Mouse (Mus musculus) ES-E14 (cell line): ENCODE measurements around the gene Repin1.

ENCODE experiments used
- CHD2 ChIP-seq: IDR thresholded peaks from 2 replicates; pipeline ENCODE4 v1.6.1; 2014; ENCODE audit warnings: mild to moderate bottlenecking, low read depth, low read length, inconsistent platforms
- MAFK ChIP-seq: IDR thresholded peaks from 2 replicates; pipeline ENCODE4 v1.6.1; 2014; ENCODE audit warnings: mild to moderate bottlenecking, low read depth, low read length, inconsistent platforms; ENCODE audit not compliant: insufficient read depth

GRCm38 (mm10) chr6:48545251-48545650 is 48.4 kb upstream of the Repin1 start:
- TF ChIP-seq MAFK = no peak
- no peak for TF ChIP-seq CHD2
